ENCODE assay signal across 8 mouse cellular contexts in genomic region chr5:143464757-143465118, GRCm38 (mm10). TPM values are rescaled to one million over a fixed set of nuclear protein-coding genes. Genes with fewer than 3 reads are reported as not detected.
A peak's percentile ranks its signal among the peaks of the same experiment; 100 is the strongest.
DNase-seq lines count a peak whose midpoint lies in the region; ATAC-seq and TF ChIP-seq lines count a peak whose summit lies in the region.

No protein-coding gene starts in this region.

- peaks cover 13 to 35% of the 10 kb centered on the region in 2 experiments for H3K36me3 ChIP-seq in CH12.LX (replicated peaks in 1 of 2; ENCODE audit: control insufficient read depth in 1 of 2, insufficient read depth in 1 of 2, low read length in 1 of 2)
- H3K36me3 ChIP-seq in forebrain, embryonic 15.5 days = peaks cover 18% of the 10 kb centered on the region
- no peaks in the 10 kb centered on the region for H3K36me3 ChIP-seq in lung, postnatal 0 days (ENCODE audit: insufficient read depth, low read length)

- peak overlapping the region; percentile 94 for H3K4me2 ChIP-seq in CH12.LX (ENCODE audit: insufficient read depth, low read depth, poor library complexity, severe bottlenecking)
- H3K4me2 ChIP-seq in forebrain, embryonic 15.5 days (replicated peaks) = peak overlapping the region; percentile 79
- peak overlapping the region; percentile 84 for H3K4me2 ChIP-seq in lung, postnatal 0 days (replicated peaks; ENCODE audit: low read depth, low read length)

- TF ChIP-seq CTCF in CH12.LX (conservative IDR thresholded peaks at IDR 0.05 in 1 of 2, IDR thresholded peaks at IDR 0.05 in 1 of 2; ENCODE audit: low read depth in 2 of 2, low read length in 2 of 2) = no peak
- no peak for TF ChIP-seq CTCF in lung, postnatal 0 days (IDR thresholded peaks at IDR 0.05)

- H3K9me3 ChIP-seq in CH12.LX (replicated peaks; ENCODE audit: low read length) = no peaks in the 10 kb centered on the region
- no peaks in the 10 kb centered on the region for H3K9me3 ChIP-seq in forebrain, embryonic 15.5 days
- no peaks in the 10 kb centered on the region for H3K9me3 ChIP-seq in lung, postnatal 0 days (ENCODE audit: low read length)

- ATAC-seq in frontal cortex, adult (ENCODE audit: low TSS enrichment) = peak; percentile 41; the same call in 1 of the 2 replicates
- ATAC-seq in forebrain, embryonic 15.5 days (replicated peaks) = peak; percentile 78; the same call in 1 of the 2 replicates
- peak; percentile 39 for ATAC-seq in lung, postnatal 0 days

- in situ Hi-C loops in CH12.LX (cut with MboI; ENCODE audit: low pct_ligation_motif_present, low pct_unique_long_range_greater_than_20kb, low sequenced_read_pairs) = loop anchor here (5.0 kb wide), 1 partner anchor 38 kb away; no protein-coding TSS in a partner anchor

- dilution Hi-C loops in CH12.LX (cut with MboI; ENCODE audit: extremely low pct_ligation_motif_present, extremely low pct_unique_long_range_greater_than_20kb, low sequenced_read_pairs) = no loop called here

- peak overlapping the region; percentile 74 to 95 (median 84) for H3K4me3 ChIP-seq in CH12.LX (replicated peaks in 1 of 3; ENCODE audit: low read depth in 2 of 3, low read length in 2 of 3, poor library complexity in 1 of 3)
- H3K4me3 ChIP-seq in forebrain, embryonic 15.5 days = peak overlapping the region; percentile 78
- H3K4me3 ChIP-seq in lung, postnatal 0 days (ENCODE audit: low read depth, low read length) = peak overlapping the region; percentile 58

- no peak for TF ChIP-seq EP300 in CH12.LX (IDR thresholded peaks at IDR 0.05; ENCODE audit: low read length)
- TF ChIP-seq EP300 in lung, postnatal 0 days (IDR thresholded peaks at IDR 0.05) = no peak

- peaks cover 0 to 29% of the 10 kb centered on the region in 2 experiments; a peak in 2 of 4 replicates for H3K4me1 ChIP-seq in CH12.LX (ENCODE audit: control insufficient read depth in 1 of 2, insufficient read depth in 2 of 2)
- H3K4me1 ChIP-seq in forebrain, embryonic 15.5 days = peaks cover 16% of the 10 kb centered on the region
- peaks cover 5% of the 10 kb centered on the region; the same call in 1 of the 2 replicates for H3K4me1 ChIP-seq in lung, postnatal 0 days (ENCODE audit: insufficient read depth, low read depth, low read length)

- no peak for TF ChIP-seq POLR2A in CH12.LX (IDR thresholded peaks at IDR 0.05; ENCODE audit: low read depth, low read length)

- peaks cover 6% of the 10 kb centered on the region for H3K27me3 ChIP-seq in CH12.LX (replicated peaks)
- H3K27me3 ChIP-seq in forebrain, embryonic 15.5 days = no peaks in the 10 kb centered on the region
- H3K27me3 ChIP-seq in lung, postnatal 0 days (replicated peaks; ENCODE audit: insufficient read depth, low read length) = no peaks in the 10 kb centered on the region

- H3K79me2 ChIP-seq in CH12.LX (replicated peaks; ENCODE audit: control insufficient read depth, extremely low read depth, insufficient read depth, poor library complexity, severe bottlenecking) = peaks cover 16% of the 10 kb centered on the region

- peak overlapping the region; percentile 61 for H3K9ac ChIP-seq in CH12.LX (ENCODE audit: insufficient read depth, low read depth)
- peak overlapping the region; percentile 75 for H3K9ac ChIP-seq in forebrain, embryonic 15.5 days (replicated peaks)
- peak overlapping the region; percentile 52 for H3K9ac ChIP-seq in lung, postnatal 0 days (replicated peaks; ENCODE audit: low read depth)

- DNase-seq in frontal cortex, postnatal 14 days (ENCODE audit: low spot score in 2 of 2) = no peak
- peak; percentile 23 for DNase-seq in CH12.LX (ENCODE audit: extremely low read depth)
- no peak for DNase-seq in lung, postnatal 0 days (ENCODE audit: low spot score)
- DNase-seq in yolk sac, embryonic 10.5 days (ENCODE audit: low spot score) = no peak
- no peak for DNase-seq in cerebellum, adult 8-10 months
- no peak for DNase-seq in T-cell, adult 2 months (ENCODE audit: low spot score)

- under 1% methylated on average over 20 of the region's 20 CpGs for WGBS in forebrain, embryonic 15.5 days
- 0% methylated on average over 20 of the region's 20 CpGs for WGBS in lung, postnatal 0 days

- no peak overlapping the region for H3K27ac ChIP-seq in CH12.LX (ENCODE audit: insufficient read depth, low read depth)
- H3K27ac ChIP-seq in forebrain, embryonic 15.5 days (replicated peaks) = peak overlapping the region; percentile 58
- no peak overlapping the region for H3K27ac ChIP-seq in lung, postnatal 0 days (ENCODE audit: low read length)

- TF ChIP-seq RAD21 in CH12.LX (IDR thresholded peaks at IDR 0.05; ENCODE audit: low read depth, low read length) = no peak

TF ChIP-seq in CH12.LX, 34 proteins besides CTCF, POLR2A, EP300 and RAD21:
- TF ChIP-seq SIN3A (IDR thresholded peaks at IDR 0.05; ENCODE audit: low read length) (0 out of 2 replicates have a peak, but pooled peaks have one; percentile 1), MAFK (IDR thresholded peaks at IDR 0.05; ENCODE audit: insufficient replicate concordance, low read length) (no peak)

RNA-seq across cellular contexts. Expression of gene Daglb, which starts 0.4 kb away (rescaled TPM):
- total RNA-seq in CH12.LX (2012; rRNA removed) = 10.4 and 10.8 TPM in 2 replicates
- total RNA-seq in CH12.LX (2014; rRNA removed) = 11.9 and 12.1 TPM in 2 replicates
- 10.8 and 11.4 TPM in 2 replicates for polyA plus RNA-seq in CH12.LX (2012; ENCODE audit: insufficient read length, low read depth)
- 16.2 and 16.5 TPM in 2 replicates for polyA plus RNA-seq in forebrain, embryonic 15.5 days (2015; fragmentation: Nextera tagmentation; extraction: Ambion mirVana)
- 5.9 and 6.0 TPM in 2 replicates for polyA plus RNA-seq in lung, postnatal 0 days (2015; fragmentation: Nextera tagmentation; extraction: Ambion mirVana)
